Mouse (Mus musculus): ENCODE data around the gene Npr1.

The Npr1 gene

DNA sequence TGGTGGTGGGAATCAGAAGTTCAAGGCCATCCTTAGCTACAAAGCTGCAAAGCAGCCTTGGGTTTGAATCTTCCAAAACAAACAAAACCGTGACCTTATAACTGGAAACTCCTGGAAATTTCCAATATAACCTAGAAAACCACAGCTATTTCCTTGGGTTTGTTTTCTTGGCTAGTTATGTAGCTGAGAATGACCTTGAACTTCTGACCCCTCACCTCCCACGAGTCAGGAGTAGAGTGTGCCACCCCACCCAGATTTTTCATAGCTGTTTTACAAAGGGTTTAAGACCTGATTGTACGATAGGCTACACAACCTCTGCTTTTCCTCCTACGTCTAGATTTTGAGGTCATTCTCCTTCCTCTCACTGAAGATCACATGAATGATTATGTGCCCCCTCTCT, 28.5 kb downstream of the Npr1 start:
- DNase-seq (ENCODE audit: low spot score) = no peak

DNA sequence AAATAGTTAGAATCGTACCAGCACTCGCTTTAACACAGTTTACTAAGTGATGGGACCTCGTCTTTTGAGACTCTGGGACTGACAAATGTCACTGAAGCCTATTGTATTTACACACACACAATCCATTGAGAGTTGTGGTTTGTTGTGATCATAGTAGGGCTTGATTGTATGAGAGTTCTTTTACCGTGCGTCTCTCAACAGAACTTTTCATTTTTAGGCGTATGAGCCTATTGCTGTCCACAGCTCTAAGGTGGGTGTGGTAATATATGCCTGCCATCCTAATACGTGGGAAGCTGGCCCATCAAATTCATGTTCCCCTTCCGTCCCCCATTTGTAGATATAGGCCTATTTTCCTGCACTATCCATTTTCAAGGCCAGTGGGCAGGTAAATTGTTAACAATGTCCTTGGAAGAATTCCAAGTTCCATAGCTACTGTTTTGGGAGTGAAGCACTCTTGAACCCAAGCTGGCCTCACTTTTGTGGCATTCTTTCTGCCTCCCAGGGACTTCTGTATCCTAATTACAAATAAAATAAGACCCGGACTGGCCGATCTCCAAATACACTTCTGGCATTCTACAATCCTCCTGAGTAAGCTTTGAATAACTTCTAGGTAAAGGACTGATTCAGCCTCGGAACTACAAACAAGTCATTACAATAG, 31.5 kb downstream of the Npr1 start:
- no peak for DNase-seq (ENCODE audit: low spot score)

DNA sequence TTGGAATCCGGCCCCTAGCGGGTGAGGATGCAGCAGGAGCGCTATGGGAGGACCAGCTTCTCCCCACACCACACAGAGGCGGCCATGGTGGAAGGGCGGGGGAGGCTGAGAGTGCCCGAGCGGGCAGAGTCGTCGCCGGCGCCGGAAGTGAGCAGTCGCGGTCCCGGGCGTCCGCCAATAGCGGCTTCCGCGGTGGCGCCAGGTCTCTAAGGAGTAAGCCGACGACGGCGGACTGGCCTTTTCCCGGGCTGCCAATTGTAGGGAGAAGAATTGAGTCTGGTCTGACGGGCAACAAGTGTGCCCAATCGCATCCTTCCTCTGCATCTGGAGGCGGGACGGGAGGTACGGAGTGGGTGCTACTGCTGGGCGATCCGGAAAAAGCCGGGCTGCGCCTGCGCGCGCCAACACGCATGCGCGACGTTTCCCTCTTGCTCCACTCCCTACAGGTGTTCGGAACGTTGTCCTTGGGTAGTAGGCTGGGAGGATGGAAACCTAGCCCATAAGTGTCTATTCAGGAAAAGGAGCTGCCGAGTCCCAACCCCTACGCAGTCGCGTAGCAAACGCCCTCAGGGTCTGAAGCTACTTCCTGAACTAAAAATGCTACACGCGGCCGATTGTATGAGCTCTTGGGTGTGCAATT, 32.2 kb downstream of the Npr1 start, which contains the start of gene Ints3:
Gene Ints3, minus strand, starts transcription at position 242 of the 640 bp plus-strand sequence.
- DNase-seq (ENCODE audit: low spot score) = peak; percentile 100

DNA sequence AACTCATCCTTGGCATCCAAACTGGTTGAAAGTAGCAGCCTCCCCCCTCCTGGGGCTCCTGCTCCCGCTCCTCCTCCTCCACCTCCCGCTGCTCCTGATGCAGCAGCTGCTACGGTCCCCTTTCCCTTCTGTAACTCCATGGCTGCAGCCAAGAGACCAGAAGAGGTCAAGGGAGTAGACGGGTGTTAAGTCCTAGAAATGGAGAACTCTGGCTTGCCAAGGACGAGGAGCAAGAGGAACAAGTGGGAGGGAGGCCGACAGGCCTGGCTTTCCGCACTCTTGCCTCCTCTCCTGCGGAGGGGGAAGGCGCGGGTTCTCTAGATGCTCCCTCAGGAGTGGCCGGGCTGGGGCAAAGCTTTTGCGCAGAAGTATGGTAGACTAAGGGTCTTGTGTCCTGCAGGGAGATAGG, 32.9 kb downstream of the Npr1 start:
- DNase-seq (ENCODE audit: low spot score) = peak; percentile 58

DNA sequence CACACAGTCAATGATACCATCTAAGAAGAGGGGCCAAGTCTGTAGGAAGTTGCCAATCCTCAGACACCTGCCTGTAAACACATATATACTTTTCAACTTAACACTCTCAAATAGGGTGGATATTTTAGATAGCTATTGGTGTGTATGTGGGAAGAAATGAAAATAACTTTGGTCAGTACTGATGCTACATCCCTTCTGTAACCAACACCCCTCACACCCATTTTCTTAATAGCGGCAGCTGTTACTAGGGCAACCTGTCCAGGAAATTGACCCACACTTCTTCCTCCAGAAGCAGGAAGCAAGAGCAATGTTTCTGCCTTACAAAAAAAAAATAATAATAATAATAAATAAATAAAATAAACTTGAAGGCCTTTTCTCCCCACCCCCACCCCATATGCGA, 33.3 kb downstream of the Npr1 start:
- no peak for DNase-seq (ENCODE audit: low spot score)

DNA sequence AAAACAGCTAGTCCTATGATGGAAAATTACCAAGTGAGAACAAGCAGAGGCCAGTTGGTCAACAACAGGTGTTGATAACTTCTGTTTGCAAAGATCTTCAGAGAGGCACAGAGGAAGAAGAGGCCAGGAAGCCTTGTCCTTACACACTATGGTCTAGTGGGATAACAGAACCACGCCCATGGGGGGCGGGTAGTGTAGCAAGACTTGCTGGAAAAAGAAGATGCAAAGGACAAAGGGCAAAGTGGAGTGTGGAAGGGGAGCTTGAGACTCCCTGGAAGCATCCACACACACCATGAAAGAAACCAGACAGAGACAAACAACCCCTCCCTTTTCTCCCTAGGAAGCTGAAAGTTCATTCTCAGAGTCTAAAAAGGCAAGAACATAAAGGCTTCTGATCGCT, 36.1 kb downstream of the Npr1 start:
- no peak for DNase-seq (ENCODE audit: low spot score)

DNA sequence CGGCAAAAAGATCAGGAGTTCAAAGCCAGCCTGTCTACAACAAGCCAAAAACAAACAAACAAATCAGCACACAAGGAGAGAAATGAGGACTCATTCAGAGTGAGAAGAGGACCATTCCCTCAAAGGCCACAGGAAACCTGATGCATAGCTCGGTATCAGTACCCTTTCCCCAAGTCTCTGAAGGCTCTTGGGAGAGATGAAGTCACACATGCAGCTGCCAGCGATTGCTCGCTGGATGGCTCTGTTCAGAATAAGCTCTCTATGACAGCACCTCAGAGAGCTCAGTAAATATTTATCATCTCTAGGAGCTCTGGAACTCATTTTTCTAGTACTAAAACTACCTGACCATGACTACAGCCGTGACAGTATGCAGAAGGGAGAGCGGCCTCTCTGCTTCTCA, 37.5 kb downstream of the Npr1 start:
- DNase-seq (ENCODE audit: low spot score) = no peak

DNA sequence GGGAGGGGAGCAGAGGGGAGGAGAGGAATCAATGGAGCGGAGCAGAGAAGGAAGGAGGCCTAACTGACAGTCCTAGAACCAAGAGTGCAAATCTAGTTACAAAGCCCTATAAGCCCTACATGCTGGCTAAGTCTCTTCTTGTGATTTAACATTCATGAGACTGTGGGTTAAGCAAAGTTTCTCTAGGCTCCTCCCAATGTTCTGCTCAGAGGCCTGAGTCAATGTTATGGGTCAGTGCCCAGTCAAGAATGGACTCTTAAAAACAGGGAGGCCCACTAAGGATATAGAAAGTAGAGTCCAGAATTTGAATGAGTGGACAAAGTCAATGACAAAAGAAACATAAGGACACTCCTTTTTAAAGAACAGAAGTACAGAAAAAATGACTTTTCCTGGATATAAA, 38.1 kb downstream of the Npr1 start:
- DNase-seq (ENCODE audit: low spot score) = no peak

DNA sequence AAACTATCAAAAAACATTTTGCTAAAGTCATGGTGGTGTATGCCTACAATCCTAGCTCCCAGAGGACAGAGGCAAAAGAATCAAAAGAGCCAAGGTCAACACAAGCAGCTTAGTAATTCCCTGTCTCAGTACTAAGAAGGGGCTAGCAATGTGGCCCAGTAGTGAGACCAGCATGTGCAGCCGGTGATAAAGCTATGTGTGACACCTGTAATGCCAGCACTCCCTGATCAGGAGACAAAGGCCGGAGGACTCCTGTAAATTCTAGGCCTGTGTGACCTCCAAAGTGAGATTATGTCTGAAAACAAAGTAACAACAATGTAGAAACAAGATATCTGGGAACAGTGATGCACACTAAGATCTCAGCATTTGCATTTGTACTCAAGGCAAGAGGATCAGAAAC, 40.2 kb downstream of the Npr1 start:
- DNase-seq (ENCODE audit: low spot score) = no peak

DNA sequence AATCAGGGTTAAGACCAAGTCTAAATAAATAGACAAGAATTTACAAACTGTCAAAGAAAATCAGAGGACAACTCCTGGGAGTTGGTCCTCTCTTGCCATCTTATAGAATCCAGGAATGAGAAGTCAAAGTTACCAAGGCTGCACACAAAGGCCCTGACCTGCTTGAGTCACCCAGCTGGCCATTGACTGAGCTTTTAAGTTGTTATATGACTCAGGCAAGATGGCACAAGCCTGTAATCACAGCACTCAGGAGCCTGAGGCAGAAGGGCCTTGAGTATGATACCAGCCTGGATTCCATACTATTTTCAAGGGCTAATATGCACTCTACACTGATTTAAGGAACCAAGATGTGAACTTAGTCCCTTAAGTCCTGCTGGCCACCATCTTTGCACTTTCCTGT, 42.1 kb downstream of the Npr1 start:
- no peak for DNase-seq (ENCODE audit: low spot score)

DNA sequence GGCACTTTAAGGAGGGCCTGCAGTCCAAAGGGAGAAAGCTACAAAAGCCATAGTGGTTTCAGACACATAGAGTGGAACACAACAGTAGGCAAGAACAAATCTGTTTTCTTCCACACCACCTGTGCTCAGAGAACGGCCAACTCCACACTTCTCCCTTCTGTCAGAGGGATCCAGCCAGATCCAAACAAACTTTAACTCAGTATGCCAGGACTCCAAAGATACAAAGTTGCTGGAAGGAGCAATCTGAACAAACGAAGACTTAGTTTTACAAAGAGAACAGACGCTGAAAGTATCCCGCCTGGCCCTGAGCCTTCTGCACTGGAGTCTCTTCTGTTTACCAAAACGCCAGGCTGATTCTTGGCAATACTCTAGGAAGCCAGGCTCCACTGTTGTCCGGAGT, 45.0 kb downstream of the Npr1 start:
- no peak for DNase-seq (ENCODE audit: low spot score)

DNA sequence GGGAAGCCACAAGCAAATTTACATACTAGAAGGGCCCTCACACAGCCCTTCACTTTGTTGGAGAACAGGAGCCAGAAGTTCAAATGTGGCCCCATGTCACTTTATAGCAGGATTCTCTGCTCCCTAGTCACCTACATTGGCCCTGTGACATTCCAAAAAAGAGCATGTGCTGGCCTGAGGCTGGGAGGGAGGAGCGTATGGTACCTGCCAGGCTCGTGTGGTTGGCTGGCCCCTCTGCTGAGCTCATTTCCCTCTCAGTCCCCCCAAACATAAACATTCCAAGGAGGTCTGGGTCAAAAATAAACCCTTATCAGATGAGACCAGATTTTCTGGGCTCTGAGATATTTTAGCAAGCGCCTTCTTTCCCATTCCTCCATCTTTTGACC, 52.7 kb downstream of the Npr1 start:
- DNase-seq (ENCODE audit: low spot score) = no peak

DNA sequence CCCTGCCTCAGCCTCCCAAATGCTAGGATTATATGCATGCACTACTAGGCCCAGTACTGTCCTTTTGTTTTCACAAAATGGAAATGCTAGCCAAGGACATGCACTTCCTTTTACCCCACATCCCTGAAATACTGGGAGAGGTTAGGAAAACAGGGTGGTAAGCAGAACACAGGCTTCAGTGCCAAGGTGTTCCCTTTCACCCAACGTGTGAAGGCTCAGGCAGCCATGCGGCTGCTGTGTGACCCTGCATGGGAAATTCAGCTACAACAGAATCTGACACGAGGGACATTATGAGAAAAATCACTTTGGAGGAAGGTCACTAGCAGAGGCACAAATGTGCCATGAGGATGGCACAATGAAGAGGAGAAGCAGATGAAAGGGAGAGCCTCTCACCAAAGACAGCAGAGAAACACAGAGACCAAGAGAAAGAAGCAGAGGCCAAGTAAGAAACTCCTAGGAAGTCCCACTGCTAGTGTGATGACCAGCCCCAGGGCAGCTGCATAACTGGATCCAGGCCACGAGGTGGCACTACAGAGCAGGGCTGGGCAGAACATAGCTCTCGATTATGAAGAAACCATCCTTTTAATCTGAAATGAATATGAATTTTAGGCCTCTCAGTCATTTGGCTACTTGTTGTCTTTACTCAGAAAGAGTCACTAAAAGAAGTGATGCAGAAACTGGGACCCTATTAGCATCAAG, 53.2 kb downstream of the Npr1 start:
- DNase-seq (ENCODE audit: low spot score) = peak; percentile 61

DNA sequence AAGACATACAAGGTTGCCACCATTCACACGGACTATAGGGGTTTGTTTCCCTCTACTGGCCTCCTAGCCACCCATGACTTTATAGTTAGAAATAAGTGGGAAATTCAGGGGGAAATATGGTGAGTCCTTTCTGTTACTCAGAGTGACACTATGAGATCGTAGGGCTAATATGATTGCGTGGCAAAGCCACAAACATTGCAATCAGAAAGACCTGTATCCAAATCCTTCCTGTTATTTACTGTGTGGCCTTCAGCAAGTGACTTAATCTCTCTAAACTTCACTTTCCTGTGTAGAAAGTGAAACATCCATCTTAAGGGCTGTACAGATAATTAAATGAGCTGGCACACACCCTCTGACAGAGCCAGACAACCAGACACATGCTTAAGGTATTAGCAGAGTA, 56.9 kb downstream of the Npr1 start:
- DNase-seq (ENCODE audit: low spot score) = no peak

DNA sequence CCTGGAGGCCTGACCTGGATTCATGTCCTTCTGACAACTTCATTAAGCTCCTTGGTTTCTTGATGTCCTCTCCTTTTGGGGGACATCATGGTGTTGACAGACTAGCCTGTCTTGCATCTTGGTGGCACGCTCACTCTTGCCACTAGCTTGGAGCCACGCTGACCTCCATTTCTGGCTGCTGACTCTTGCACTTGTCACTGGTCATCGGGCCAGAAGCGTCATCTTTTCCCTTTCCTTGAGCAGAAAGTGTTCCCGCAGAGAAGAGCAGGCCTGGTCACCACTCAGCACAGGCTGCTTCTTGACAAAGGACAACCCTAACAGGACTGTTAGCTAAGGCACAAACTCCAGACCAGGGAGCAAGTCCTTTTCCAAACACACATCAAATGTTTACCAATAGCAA, 59.3 kb downstream of the Npr1 start:
- no peak for DNase-seq (ENCODE audit: low spot score)

DNA sequence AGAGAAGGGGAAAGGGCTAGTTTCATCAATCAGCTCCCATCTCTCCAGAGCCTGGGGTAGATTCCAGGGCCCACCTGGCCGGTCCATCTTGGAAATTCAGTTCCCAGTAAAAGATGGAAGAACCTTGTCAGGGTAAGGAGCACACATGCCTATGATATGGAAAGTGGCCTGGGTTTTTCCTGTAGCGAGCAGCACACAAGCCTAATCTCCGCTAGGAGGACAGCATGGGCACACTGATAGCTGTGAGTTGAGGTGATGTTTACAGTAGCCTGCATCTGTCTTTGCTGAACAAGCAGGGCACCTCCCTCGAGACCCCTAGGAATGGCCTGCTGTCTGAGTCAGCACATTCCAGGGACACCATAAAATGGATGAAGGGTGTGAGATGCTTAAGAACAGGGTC, 61.1 kb downstream of the Npr1 start:
- DNase-seq (ENCODE audit: low spot score) = no peak

DNA sequence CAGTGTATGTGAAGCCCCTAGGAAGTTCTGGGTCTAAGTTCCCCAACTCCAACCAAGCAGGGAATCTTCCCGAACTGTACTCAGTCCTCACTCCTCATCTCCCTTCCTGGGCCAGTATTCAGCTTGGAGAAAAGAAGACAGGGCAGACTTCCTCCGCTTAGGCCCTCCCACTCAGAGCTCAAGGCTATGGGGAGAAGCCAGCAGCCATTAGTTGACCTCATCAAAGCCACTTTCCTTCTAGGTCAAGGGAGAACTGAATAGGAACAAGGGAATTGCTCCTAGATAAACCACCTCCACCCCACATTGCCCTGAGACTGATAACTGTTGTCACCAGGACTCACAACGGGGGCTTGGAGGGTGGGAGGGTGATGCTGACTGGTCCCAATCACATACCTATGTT, 61.5 kb downstream of the Npr1 start:
- peak; percentile 58 for DNase-seq (ENCODE audit: low spot score)

DNA sequence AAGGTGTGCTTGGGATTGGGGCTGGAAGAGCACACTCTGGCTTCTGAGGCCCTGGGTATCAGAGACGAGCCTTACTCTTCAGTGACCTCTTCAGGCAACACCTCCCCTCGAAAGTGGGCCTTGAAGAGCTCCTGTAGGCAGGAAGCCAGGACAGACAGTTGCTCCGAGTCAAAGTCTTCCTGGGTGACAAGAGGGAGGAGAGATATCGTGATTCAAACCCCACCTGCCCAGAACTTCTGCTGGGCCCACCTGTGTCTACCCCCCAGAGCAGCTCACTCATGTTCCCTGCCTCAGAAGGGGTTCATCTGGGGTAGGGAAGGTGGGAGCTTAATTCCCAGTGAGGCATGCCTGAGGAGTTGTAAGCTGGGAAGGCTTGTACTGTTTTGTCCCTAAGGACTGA, 64.7 kb downstream of the Npr1 start:
- DNase-seq (ENCODE audit: low spot score) = no peak
